Mouse (Mus musculus): ENCODE results near the gene Olfr194. TPM values are rescaled to one million over a fixed set of nuclear protein-coding genes. Genes with fewer than 3 reads are reported as not detected.
"Not testable (repeated sequence)": the region's sequence is repeated elsewhere in the genome, so short reads cannot be mapped to it uniquely, and the experiment has no call there.

Gene Olfr194
- polyA plus RNA-seq, 1 experiment: not detected

DNA sequence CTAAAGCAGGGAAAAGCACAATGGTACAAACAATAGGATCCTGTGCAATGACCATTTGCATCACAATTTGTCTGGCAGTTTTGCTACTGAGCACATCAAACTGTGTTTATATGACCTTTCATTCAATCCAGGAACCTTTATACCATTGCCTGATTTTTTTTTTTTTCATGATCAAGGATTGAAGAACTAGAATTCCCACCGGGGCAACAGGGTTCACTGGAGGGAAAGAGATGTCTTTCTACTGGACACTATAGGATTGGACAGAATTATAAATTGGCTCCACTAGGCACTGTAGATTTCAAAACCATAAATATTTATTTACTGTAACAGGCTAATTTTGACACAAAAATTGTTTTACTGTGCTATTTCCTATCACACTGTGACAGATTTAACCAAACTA is 9.1 kb downstream of the Olfr194 start, which contains the start of gene Olfr193:
TSS of gene Olfr193 (minus strand) at position 101 of the 400 bp plus-strand sequence.
- H3K36me3 ChIP-seq (ENCODE audit: control insufficient read depth, insufficient read depth, low read length, poor library complexity, severe bottlenecking): no peaks in the 10 kb centered on the region
- no peak within 1 kb of the TSS for H3K9ac ChIP-seq (ENCODE audit: low read depth, poor library complexity, severe bottlenecking)
- no peaks in the 10 kb centered on the region for H3K27me3 ChIP-seq (ENCODE audit: control insufficient read depth, insufficient read depth, low read length, poor library complexity, severe bottlenecking)
- no peaks in the 10 kb centered on the region for H3K9me3 ChIP-seq (replicated peaks; ENCODE audit: control insufficient read depth, insufficient read depth, low read length, poor library complexity, severe bottlenecking)
- TF ChIP-seq CTCF (IDR thresholded peaks at IDR 0.05; ENCODE audit: low read depth, low read length): no peak
- no peak for TF ChIP-seq EP300 (IDR thresholded peaks at IDR 0.05; ENCODE audit: insufficient read depth, low read depth, low read length)
- no peak for TF ChIP-seq POLR2A (IDR thresholded peaks at IDR 0.05; ENCODE audit: insufficient read depth, low read length)
- H3K27ac ChIP-seq (ENCODE audit: insufficient read depth, low read length): no peak within 1 kb of the TSS
- H3K4me1 ChIP-seq (ENCODE audit: control insufficient read depth, insufficient read depth, low read length): no peaks in the 10 kb centered on the region
- H3K4me3 ChIP-seq (ENCODE audit: low read depth, low read length): no peak within 1 kb of the TSS

DNA sequence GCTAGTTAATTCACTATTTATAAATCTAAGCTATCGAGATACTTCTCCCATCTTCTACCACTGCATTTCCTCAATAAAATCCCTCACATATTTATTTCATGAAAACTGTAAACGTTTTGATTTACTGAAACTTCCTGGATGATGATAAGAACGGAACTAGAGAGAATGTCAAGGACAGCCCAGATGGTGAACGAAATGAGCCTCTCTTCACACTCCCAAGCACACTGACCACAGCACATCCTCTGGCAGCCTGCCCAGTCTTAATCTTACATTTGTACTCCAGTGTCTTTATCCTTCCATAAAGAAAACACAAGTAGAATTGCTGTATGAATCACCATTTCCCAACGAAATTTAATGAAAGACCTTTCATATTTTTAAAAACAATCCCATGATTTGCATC is 12.3 kb downstream of the Olfr194 start:
- not testable (repeated sequence) for H3K36me3 ChIP-seq (ENCODE audit: control insufficient read depth, insufficient read depth, low read length, poor library complexity, severe bottlenecking); H3K4me1 ChIP-seq (ENCODE audit: control insufficient read depth, insufficient read depth, low read length); H3K9ac ChIP-seq (ENCODE audit: low read depth, poor library complexity, severe bottlenecking); H3K27ac ChIP-seq (ENCODE audit: insufficient read depth, low read length); H3K27me3 ChIP-seq (ENCODE audit: control insufficient read depth, insufficient read depth, low read length, poor library complexity, severe bottlenecking); H3K9me3 ChIP-seq (replicated peaks; ENCODE audit: control insufficient read depth, insufficient read depth, low read length, poor library complexity, severe bottlenecking); H3K4me3 ChIP-seq (ENCODE audit: low read depth, low read length)

DNA sequence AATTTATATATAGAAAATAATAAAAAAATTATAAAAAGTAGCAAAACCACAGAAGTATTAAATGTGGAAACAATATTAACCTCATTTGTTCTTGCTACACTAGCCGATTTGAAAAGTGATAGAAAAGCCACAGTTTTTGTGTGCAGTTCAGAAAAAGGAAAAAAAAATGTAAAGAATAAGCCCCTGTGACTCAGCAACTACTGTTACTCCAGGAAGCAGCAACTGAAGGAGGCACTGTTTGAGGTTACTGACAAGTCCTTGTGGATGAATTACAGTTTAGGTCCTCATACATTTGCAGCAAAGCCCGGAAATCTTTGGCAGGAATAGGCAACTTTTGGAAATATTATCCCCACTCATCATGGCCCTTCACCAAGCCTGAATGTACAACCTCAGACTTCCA is 15.6 kb downstream of the Olfr194 start:
- Histone ChIP-seq H3K9ac (ENCODE audit: low read depth, poor library complexity, severe bottlenecking) (no peak overlapping the region), H3K27ac (ENCODE audit: insufficient read depth, low read length) (no peak overlapping the region), H3K4me3 (ENCODE audit: low read depth, low read length) (no peak overlapping the region), H3K9me3 (replicated peaks; ENCODE audit: control insufficient read depth, insufficient read depth, low read length, poor library complexity, severe bottlenecking) (no peaks in the 10 kb centered on the region), H3K27me3 (ENCODE audit: control insufficient read depth, insufficient read depth, low read length, poor library complexity, severe bottlenecking) (no peaks in the 10 kb centered on the region), H3K4me1 (ENCODE audit: control insufficient read depth, insufficient read depth, low read length) (no peaks in the 10 kb centered on the region), H3K36me3 (ENCODE audit: control insufficient read depth, insufficient read depth, low read length, poor library complexity, severe bottlenecking) (no peaks in the 10 kb centered on the region)
- TF ChIP-seq CTCF (IDR thresholded peaks at IDR 0.05; ENCODE audit: low read depth, low read length) (no peak), EP300 (IDR thresholded peaks at IDR 0.05; ENCODE audit: insufficient read depth, low read depth, low read length) (no peak)

DNA sequence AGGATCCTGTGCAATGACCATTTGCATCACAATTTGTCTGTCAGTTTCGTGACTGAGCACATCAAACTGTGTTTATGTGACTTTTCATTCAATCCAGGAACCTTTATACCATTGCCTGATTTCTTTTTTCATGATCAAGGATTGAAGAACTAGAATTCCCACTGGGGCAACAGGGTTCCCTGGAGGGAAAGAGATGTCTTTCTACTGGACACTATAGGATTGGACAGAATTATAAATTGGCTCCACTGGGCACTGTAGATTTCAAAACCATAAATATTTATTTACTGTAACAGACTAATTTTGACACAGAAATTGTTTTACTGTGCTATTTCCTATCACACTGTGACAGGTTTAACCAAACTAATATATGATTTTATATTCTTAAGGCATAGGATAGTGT is 31.1 kb downstream of the Olfr194 start, which contains the start of gene Olfr191:
TSS of gene Olfr191 (minus strand) at position 101 of the 400 bp plus-strand sequence.
- not testable (repeated sequence) for H3K4me3 ChIP-seq (ENCODE audit: low read depth, low read length); H3K27me3 ChIP-seq (ENCODE audit: control insufficient read depth, insufficient read depth, low read length, poor library complexity, severe bottlenecking); H3K9me3 ChIP-seq (replicated peaks; ENCODE audit: control insufficient read depth, insufficient read depth, low read length, poor library complexity, severe bottlenecking); H3K9ac ChIP-seq (ENCODE audit: low read depth, poor library complexity, severe bottlenecking); H3K27ac ChIP-seq (ENCODE audit: insufficient read depth, low read length); H3K4me1 ChIP-seq (ENCODE audit: control insufficient read depth, insufficient read depth, low read length); H3K36me3 ChIP-seq (ENCODE audit: control insufficient read depth, insufficient read depth, low read length, poor library complexity, severe bottlenecking)

- H3K36me3 ChIP-seq (ENCODE audit: control insufficient read depth, insufficient read depth, low read length, poor library complexity, severe bottlenecking); H3K4me1 ChIP-seq (ENCODE audit: control insufficient read depth, insufficient read depth, low read length); H3K9me3 ChIP-seq (replicated peaks; ENCODE audit: control insufficient read depth, insufficient read depth, low read length, poor library complexity, severe bottlenecking); H3K4me3 ChIP-seq (ENCODE audit: low read depth, low read length); H3K27ac ChIP-seq (ENCODE audit: insufficient read depth, low read length); H3K27me3 ChIP-seq (ENCODE audit: control insufficient read depth, insufficient read depth, low read length, poor library complexity, severe bottlenecking); H3K9ac ChIP-seq (ENCODE audit: low read depth, poor library complexity, severe bottlenecking): not testable (repeated sequence)
These were observed 39.8 kb downstream of the Olfr194 start for GRCm38 (mm10) chr16:59081113-59081512.

- Histone ChIP-seq H3K9me3 (replicated peaks; ENCODE audit: control insufficient read depth, insufficient read depth, low read length, poor library complexity, severe bottlenecking) (no peaks in the 10 kb centered on the region), H3K36me3 (ENCODE audit: control insufficient read depth, insufficient read depth, low read length, poor library complexity, severe bottlenecking) (no peaks in the 10 kb centered on the region), H3K27me3 (ENCODE audit: control insufficient read depth, insufficient read depth, low read length, poor library complexity, severe bottlenecking) (no peaks in the 10 kb centered on the region), H3K27ac (ENCODE audit: insufficient read depth, low read length) (no peak within 1 kb of the TSS), H3K4me3 (ENCODE audit: low read depth, low read length) (no peak within 1 kb of the TSS), H3K4me1 (ENCODE audit: control insufficient read depth, insufficient read depth, low read length) (no peaks in the 10 kb centered on the region), H3K9ac (ENCODE audit: low read depth, poor library complexity, severe bottlenecking) (no peak within 1 kb of the TSS)
- no peak for TF ChIP-seq CTCF (IDR thresholded peaks at IDR 0.05; ENCODE audit: low read depth, low read length)
- no peak for TF ChIP-seq EP300 (IDR thresholded peaks at IDR 0.05; ENCODE audit: insufficient read depth, low read depth, low read length)
- TF ChIP-seq POLR2A (IDR thresholded peaks at IDR 0.05; ENCODE audit: insufficient read depth, low read length): no peak
These were observed 43.0 kb downstream of the Olfr194 start, which contains the start of gene Olfr190 for GRCm38 (mm10) chr16:59077905-59078304. Olfr190 (minus strand) TSS chr16:59078005.

DNA sequence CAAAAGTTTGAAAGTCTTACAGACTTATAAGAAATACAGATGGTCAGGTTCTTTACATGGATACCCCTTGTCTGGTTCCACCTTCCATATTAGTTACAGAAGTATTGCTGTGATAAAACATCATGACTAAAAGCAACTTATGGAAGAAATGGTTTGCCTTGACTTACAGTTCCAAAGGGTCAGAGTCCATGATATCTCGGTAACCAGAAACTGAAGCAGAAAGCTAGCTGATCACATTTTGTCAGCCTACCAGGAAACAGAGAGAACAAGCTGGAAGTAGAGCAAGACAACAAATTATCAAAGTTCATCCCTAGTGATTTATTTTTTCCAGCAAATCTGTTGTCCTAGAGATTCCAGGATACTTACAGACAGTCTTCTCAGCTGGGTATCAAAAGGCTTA is 47.3 kb downstream of the Olfr194 start:
- Histone ChIP-seq H3K4me1 (ENCODE audit: control insufficient read depth, insufficient read depth, low read length) (no peaks in the 10 kb centered on the region), H3K27me3 (ENCODE audit: control insufficient read depth, insufficient read depth, low read length, poor library complexity, severe bottlenecking) (no peaks in the 10 kb centered on the region), H3K4me3 (ENCODE audit: low read depth, low read length) (no peak overlapping the region), H3K36me3 (ENCODE audit: control insufficient read depth, insufficient read depth, low read length, poor library complexity, severe bottlenecking) (no peaks in the 10 kb centered on the region), H3K9me3 (replicated peaks; ENCODE audit: control insufficient read depth, insufficient read depth, low read length, poor library complexity, severe bottlenecking) (no peaks in the 10 kb centered on the region), H3K27ac (ENCODE audit: insufficient read depth, low read length) (no peak overlapping the region), H3K9ac (ENCODE audit: low read depth, poor library complexity, severe bottlenecking) (no peak overlapping the region)
- TF ChIP-seq CTCF (IDR thresholded peaks at IDR 0.05; ENCODE audit: low read depth, low read length) (no peak), EP300 (IDR thresholded peaks at IDR 0.05; ENCODE audit: insufficient read depth, low read depth, low read length) (no peak), POLR2A (IDR thresholded peaks at IDR 0.05; ENCODE audit: insufficient read depth, low read length) (no peak)

Data from ES-Bruce4 (cell line).